Mouse (Mus musculus) MEL (cell line): ENCODE measurements at regions not wholly inside any gene's neighbourhood (a gene's known extent, or its start where the extent isn't known, plus 50 kb on each side); places are given as distances from the start of the nearest gene placed in this dataset.

ENCODE experiments used
- DNase-seq: peaks from one replicate; pipeline ENCODE4 v3.0.0; 2011; ENCODE audit warnings: low read depth, low spot score
- H3K27ac ChIP-seq: 2 replicates; pipeline ENCODE4 v1.5.1; 2012; ENCODE audit warnings: low read depth, mild to moderate bottlenecking, control low read depth, low read length, moderate library complexity; ENCODE audit not compliant: control insufficient read depth
- H3K27me3 ChIP-seq, 2 experiments: fragments of 150-350 bp in 1 of 2; sonication (generic) in 1 of 2; 2 replicates each; pipeline ENCODE4 v1.6.1; 2012; ENCODE audit warnings: low read length in 2 of 2, mild to moderate bottlenecking in 2 of 2, improper control_type of control experiment in 1 of 2, moderate library complexity in 1 of 2; ENCODE audit not compliant: insufficient read depth in 2 of 2, control insufficient read depth in 1 of 2
- H3K36me3 ChIP-seq, 2 experiments: 2 replicates each; pipeline ENCODE4 v1.6.1; 2012 to 2014; ENCODE audit warnings: low read length in 2 of 2, improper control_type of control experiment in 1 of 2, inconsistent platforms in 1 of 2, mild to moderate bottlenecking in 1 of 2; ENCODE audit not compliant: insufficient read depth in 2 of 2, control insufficient read depth in 1 of 2
- H3K4me1 ChIP-seq, 2 experiments: fragments of 150-350 bp in 1 of 2; sonication (generic) in 1 of 2; 2 replicates each; pipeline ENCODE4 v1.6.1; 2012; ENCODE audit warnings: low read length in 2 of 2, improper control_type of control experiment in 1 of 2, mild to moderate bottlenecking in 1 of 2; ENCODE audit not compliant: insufficient read depth in 2 of 2, control insufficient read depth in 1 of 2
- H3K4me3 ChIP-seq, 2 experiments: fragments of 150-350 bp in 1 of 2; sonication (generic) in 1 of 2; 2 replicates each; pipeline ENCODE4 v1.5.1; 2012; ENCODE audit warnings: low read depth in 2 of 2, low read length in 2 of 2, mild to moderate bottlenecking in 2 of 2, moderate library complexity in 2 of 2, control low read depth in 1 of 2, improper control_type of control experiment in 1 of 2; ENCODE audit not compliant: control insufficient read depth in 1 of 2, insufficient read depth in 1 of 2
- H3K79me2 ChIP-seq: 2 replicates; pipeline ENCODE4 v1.6.1; 2012; ENCODE audit warnings: mild to moderate bottlenecking, low read length, moderate library complexity; ENCODE audit not compliant: control insufficient read depth, poor library complexity, insufficient read depth
- H3K9ac ChIP-seq: 2 replicates; pipeline ENCODE4 v1.6.1; 2012; ENCODE audit warnings: low read depth, mild to moderate bottlenecking, control low read depth, low read length, moderate library complexity; ENCODE audit not compliant: control insufficient read depth, poor library complexity, severe bottlenecking
- H3K9me3 ChIP-seq: fragments of 150-350 bp; sonication (generic); replicated peaks from 2 replicates; pipeline ENCODE4 v1.6.1; 2012; ENCODE audit warnings: mild to moderate bottlenecking, low read length, improper control_type of control experiment, moderate library complexity; ENCODE audit not compliant: insufficient read depth
- BHLHE40 ChIP-seq: IDR thresholded peaks from 2 replicates; pipeline ENCODE4 v1.6.1; 2012; ENCODE audit warnings: low read depth, mild to moderate bottlenecking, inconsistent platforms, low read length, improper control_type of control experiment, borderline replicate concordance
- CHD1 ChIP-seq: IDR thresholded peaks from 2 replicates; pipeline ENCODE4 v1.6.1; 2012; ENCODE audit warnings: low read depth, mild to moderate bottlenecking, inconsistent platforms, low read length, improper control_type of control experiment
- EP300 ChIP-seq, 2 experiments: IDR thresholded peaks; 2 replicates each; pipeline ENCODE4 v1.6.1; 2011; ENCODE audit warnings: improper control_type of control experiment in 2 of 2, low read length in 2 of 2, low read depth in 1 of 2, mild to moderate bottlenecking in 1 of 2
- GABPA ChIP-seq: IDR thresholded peaks from 2 replicates; pipeline ENCODE4 v1.6.1; 2012; ENCODE audit warnings: low read depth, mild to moderate bottlenecking, inconsistent platforms, low read length, improper control_type of control experiment, moderate library complexity
- MAX ChIP-seq: IDR thresholded peaks from 2 replicates; pipeline ENCODE4 v1.6.1; 2011; ENCODE audit warnings: low read length, improper control_type of control experiment
- MYC ChIP-seq: IDR thresholded peaks from 2 replicates; pipeline ENCODE4 v1.6.1; 2011; ENCODE audit warnings: low read depth, mild to moderate bottlenecking, low read length, improper control_type of control experiment, moderate library complexity
- POLR2AphosphoS2 ChIP-seq: IDR thresholded peaks from 2 replicates; pipeline ENCODE4 v1.6.1; 2011; ENCODE audit warnings: low read length, improper control_type of control experiment
- RAD21 ChIP-seq: IDR thresholded peaks from 2 replicates; pipeline ENCODE4 v1.6.1; 2011; ENCODE audit warnings: mild to moderate bottlenecking, low read depth, low read length, improper control_type of control experiment
- RCOR1 ChIP-seq: IDR thresholded peaks from 2 replicates; pipeline ENCODE4 v1.6.1; 2012; ENCODE audit warnings: low read depth, mild to moderate bottlenecking, inconsistent platforms, low read length, improper control_type of control experiment
- TBP ChIP-seq: IDR thresholded peaks from 2 replicates; pipeline ENCODE4 v1.8.0; 2011; ENCODE audit warnings: low read depth, low read length, improper control_type of control experiment
- USF1 ChIP-seq: IDR thresholded peaks from 2 replicates; pipeline ENCODE4 v1.6.1; 2014; ENCODE audit warnings: low read depth, mild to moderate bottlenecking, inconsistent platforms, low read length, improper control_type of control experiment, moderate library complexity
- USF2 ChIP-seq, 2 experiments: IDR thresholded peaks; 2 replicates each; pipeline ENCODE4 v1.6.1; 2011 to 2012; ENCODE audit warnings: improper control_type of control experiment in 2 of 2, low read length in 2 of 2, borderline replicate concordance in 1 of 2, inconsistent platforms in 1 of 2, low read depth in 1 of 2, mild to moderate bottlenecking in 1 of 2; ENCODE audit not compliant: insufficient read depth in 1 of 2
- ZKSCAN1 ChIP-seq: IDR thresholded peaks from 2 replicates; pipeline ENCODE4 v1.6.1; 2012; ENCODE audit warnings: low read depth, mild to moderate bottlenecking, inconsistent platforms, low read length, improper control_type of control experiment, moderate library complexity
- ZMIZ1 ChIP-seq: IDR thresholded peaks from 2 replicates; pipeline ENCODE4 v1.6.1; 2012; ENCODE audit warnings: low read depth, mild to moderate bottlenecking, inconsistent platforms, low read length, improper control_type of control experiment, moderate library complexity

GRCm38 (mm10) chr1:102733991-102734390, 2034.3 kb upstream of the Cdh20 start:
- Histone ChIP-seq H3K36me3 (no peaks in the 10 kb centered on the region), H3K27me3 (no peaks in the 10 kb centered on the region), H3K4me1 (no peaks in the 10 kb centered on the region), H3K9ac (no peak overlapping the region), H3K79me2 (no peaks in the 10 kb centered on the region), H3K27ac (no peak overlapping the region), H3K4me3 (no peak overlapping the region), H3K9me3 (no peaks in the 10 kb centered on the region)
- DNase-seq, result no peak
- TF ChIP-seq ZKSCAN1, result no peak
- TF ChIP-seq RCOR1, result no peak
- no peak for TF ChIP-seq ZMIZ1

DNA sequence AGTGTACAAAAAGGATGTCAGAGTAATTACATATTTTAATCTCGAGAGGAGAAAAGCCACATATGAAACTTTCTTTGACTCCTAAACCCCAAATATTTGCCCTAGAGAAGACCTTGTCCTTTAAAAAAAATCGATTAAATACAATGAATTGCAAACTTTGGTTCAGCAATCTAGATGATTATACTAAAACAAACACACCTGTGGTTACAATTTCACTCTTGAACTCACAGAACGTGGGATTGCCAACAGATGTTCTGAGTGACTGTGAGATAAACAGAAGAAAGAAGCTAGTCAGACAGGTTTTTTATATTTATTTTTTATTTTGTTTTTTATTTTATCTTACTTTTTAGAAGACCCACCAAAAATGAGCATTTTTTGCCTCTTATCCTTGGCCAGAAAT, 2032.9 kb upstream of the Cdh20 start:
- no peaks in the 10 kb centered on the region for H3K4me1 ChIP-seq
- TF ChIP-seq MAX (no peak), RAD21 (no peak), POLR2AphosphoS2 (no peak), ZKSCAN1 (no peak), EP300 (IDR thresholded peaks at IDR 0.05; ENCODE audit: low read depth in 1 of 2, low read length in 2 of 2) (no peak), BHLHE40 (no peak), USF1 (no peak), MYC (no peak)
- H3K27me3 ChIP-seq, result no peaks in the 10 kb centered on the region

DNA sequence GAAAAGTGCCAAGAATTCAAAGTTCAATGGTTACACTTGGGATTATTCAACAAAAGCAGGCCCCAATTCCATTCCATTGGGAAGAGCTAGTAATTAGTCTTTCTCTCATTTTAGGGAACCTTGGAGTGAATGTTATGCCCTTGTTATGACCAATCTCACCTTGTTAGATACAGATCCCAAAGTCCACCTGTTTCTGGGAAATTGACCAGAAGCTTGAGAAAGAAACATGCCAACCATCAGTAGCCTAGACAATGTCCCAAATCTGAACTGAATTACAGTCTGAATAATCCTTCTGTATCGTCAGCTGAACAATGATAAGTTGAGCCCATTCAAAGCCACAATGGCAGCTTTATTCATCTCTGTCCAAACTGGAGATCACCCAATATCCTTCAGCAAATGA, 2010.4 kb upstream of the Cdh20 start:
- Histone ChIP-seq H3K27me3 (no peaks in the 10 kb centered on the region), H3K36me3 (no peaks in the 10 kb centered on the region), H3K9me3 (no peaks in the 10 kb centered on the region), H3K27ac (no peak overlapping the region), H3K79me2 (no peaks in the 10 kb centered on the region), H3K4me1 (no peaks in the 10 kb centered on the region), H3K4me3 (no peak overlapping the region), H3K9ac (no peak overlapping the region)
- no peak for DNase-seq
- no peak for TF ChIP-seq POLR2AphosphoS2
- TF ChIP-seq TBP, result no peak
- TF ChIP-seq USF2 (IDR thresholded peaks at IDR 0.05; ENCODE audit: borderline replicate concordance in 1 of 2, insufficient read depth in 1 of 2, low read depth in 1 of 2, low read length in 2 of 2), result no peak
- TF ChIP-seq GABPA, result no peak
- TF ChIP-seq ZMIZ1, result no peak
- no peak for TF ChIP-seq CHD1

More for the DNA sequence above, 2032.9 kb upstream of the Cdh20 start:
- no peak overlapping the region for H3K27ac ChIP-seq
- no peaks in the 10 kb centered on the region for H3K36me3 ChIP-seq
- no peak overlapping the region for H3K9ac ChIP-seq
- H3K9me3 ChIP-seq, result no peaks in the 10 kb centered on the region
- no peak overlapping the region for H3K4me3 ChIP-seq
- no peak for DNase-seq
- H3K79me2 ChIP-seq, result no peaks in the 10 kb centered on the region
